Mouse (Mus musculus) c-Kit-positive CD71-negative TER-119-negative erythroid progenitor cells, embryonic 14.5 days (primary cell): ENCODE measurements around the gene Kcnq5.

ENCODE experiments used
- DNase-seq: peaks from one replicate; pipeline ENCODE4 v3.0.0-alpha.2; 2013; ENCODE audit warnings: low read depth

Gene Kcnq5

GRCm38 (mm10) chr1:21961251-21962082, at the start of gene Kcnq5:
Kcnq5 (minus strand) TSS chr1:21961942.
- no peak for DNase-seq

GRCm38 (mm10) chr1:21979755-21980154, 18.0 kb upstream of the Kcnq5 start:
- DNase-seq, result no peak

DNA sequence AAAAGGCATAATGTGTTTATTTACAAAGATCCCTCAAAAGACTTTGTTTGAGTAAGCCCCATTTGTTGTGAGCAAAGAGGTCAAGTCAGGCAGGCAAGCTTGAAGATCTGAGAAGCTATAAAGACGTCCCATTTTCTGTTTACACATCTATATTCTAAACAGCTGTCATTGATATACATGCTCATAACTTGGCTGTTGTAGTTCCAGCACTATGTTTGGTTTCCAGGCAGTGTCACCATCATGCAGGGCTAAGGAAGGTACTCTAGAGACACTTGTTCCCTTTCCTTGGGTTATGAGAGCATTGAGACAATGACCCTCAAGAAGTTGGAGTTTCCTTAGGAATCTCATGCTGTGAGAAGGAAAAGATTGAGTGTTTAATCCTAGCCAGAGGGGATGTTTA, 17.6 kb upstream of the Kcnq5 start:
- DNase-seq, result no peak

- DNase-seq, result no peak
Measured at GRCm38 (mm10) chr1:21974040-21974439, 12.3 kb upstream of the Kcnq5 start.

DNA sequence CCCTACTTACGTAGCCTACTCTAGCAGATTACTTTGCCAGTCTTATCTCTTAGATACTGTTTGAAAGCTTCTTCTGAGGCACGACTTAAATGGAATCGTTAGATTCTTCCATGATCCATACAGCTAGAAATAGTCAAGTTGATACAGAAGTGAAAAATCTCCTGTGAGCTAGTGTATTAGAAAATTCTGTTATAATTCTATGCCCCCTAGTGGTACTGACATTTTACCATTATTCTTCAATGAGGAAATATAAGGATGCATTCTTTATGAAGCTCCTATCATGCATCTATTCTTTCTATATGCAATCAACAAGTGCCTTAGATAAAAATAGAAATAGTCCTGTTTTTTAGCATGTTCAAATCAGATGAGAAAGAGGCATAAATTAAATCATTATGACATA, 5.4 kb upstream of the Kcnq5 start:
- no peak for DNase-seq

DNA sequence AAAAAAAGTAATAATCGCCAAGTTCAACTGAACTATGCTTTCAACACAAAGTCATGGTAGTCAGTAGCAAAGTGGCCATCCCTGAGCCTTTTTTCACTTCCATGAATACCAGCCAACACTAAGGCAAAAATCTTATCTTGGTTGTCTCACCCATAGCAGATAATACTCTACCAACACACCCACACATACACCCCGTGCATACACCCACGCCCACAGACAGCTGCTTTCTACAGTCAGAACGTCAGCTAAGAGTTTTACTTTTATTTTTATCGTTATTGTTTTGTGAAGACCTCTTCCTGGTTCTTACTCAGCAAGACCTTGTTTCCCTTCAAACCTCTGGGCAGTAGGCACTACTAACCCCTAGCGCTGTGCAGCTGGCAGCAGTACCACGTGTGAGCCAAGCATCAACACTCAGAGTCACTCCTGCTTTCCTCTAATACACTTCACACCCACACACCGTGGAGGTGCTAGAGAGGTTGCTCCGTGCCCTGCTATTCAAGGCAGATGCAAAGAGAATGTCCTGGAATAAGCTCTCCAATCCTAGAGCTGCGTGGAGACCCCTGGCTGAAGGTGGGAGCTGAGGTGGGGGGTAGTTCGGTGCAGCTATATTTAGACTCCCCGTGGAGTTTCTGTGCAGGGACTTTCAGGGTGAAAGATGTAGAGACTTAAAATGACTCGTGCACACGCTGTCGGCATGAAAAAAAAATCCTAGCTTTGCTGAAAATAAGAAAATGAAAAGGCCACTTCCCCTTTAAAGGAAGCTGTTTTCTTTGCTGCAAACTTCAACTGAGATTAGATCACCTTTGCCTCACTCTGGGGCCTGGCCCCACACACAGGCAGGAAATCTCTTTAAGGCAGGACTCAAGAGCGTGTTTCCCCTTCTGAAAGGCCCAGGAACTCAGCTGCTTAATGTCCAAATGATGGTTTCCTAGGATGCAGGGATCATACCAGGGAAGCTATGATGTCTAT, 1.4 kb upstream of the Kcnq5 start:
- no peak for DNase-seq

GRCm38 (mm10) chr1:21962083-21962471, 335 bp upstream of the Kcnq5 start:
- DNase-seq, result no peak

DNA sequence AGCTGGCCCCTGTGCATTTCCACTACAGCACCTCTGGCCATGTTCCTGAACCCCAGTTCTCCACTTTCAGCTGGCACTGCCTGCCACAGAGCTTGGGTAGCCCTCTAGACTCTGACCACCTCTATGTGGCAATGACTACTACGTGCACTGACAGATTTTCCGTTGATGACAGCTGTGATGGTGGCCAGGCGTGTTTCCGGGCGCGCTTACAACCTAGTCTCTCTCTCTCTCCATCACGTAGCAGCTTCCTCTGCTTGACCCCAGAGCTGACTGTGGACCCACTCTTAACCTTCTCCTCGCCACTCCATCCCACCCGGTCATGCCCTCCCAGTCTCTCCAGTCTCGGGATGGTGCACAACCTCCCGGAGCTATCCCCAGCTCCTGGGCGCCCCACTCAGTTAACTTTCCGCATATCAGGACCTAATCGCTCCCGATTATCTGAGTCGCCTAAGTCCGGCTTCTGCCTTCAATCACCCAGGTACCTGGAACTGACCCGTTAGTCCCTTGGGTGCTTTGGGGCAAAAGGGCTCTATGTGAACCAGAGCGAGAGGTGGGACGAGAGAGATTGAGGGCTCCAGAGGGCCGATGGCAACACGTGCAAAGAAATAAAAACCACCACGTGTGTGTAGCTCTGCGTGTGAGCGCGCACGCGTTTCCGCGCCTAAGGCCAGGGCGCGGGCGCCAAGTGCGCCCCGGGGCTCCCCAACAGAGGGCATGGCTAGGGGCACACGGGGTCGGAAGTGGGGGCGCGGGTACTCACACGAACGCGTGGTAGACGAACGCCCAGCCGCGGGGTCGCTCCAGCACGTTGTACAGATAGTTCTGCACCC, 1.1 kb downstream of the Kcnq5 start:
- no peak for DNase-seq

- DNase-seq, result no peak
Measured at GRCm38 (mm10) chr1:21959648-21960285, 2.0 kb downstream of the Kcnq5 start.

- no peak for DNase-seq
Measured at GRCm38 (mm10) chr1:21958013-21958412, 3.7 kb downstream of the Kcnq5 start.

GRCm38 (mm10) chr1:21940831-21941230, 20.9 kb downstream of the Kcnq5 start:
- DNase-seq, result no peak

GRCm38 (mm10) chr1:21927182-21927581, 34.6 kb downstream of the Kcnq5 start:
- DNase-seq, result no peak

DNA sequence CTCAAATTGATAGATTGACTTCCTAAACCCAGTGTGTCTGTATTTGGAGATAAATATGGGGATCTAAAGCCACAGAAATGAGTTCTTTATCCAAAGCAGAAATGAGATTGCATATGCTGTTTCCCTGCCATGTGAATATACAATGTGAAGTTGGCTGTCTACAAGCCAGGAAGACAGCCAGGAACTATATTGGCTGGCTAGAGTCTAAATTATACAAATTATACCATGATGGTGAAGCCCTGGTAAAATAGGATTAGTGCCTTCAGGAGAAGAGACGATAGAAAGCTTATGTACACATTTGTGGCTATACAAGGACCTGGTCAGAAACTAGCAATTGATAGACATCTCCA, 38.5 kb downstream of the Kcnq5 start:
- no peak for DNase-seq

- no peak for DNase-seq
Measured at GRCm38 (mm10) chr1:21922578-21923292, 39.0 kb downstream of the Kcnq5 start.

GRCm38 (mm10) chr1:21919276-21919675, 42.5 kb downstream of the Kcnq5 start:
- no peak for DNase-seq

DNA sequence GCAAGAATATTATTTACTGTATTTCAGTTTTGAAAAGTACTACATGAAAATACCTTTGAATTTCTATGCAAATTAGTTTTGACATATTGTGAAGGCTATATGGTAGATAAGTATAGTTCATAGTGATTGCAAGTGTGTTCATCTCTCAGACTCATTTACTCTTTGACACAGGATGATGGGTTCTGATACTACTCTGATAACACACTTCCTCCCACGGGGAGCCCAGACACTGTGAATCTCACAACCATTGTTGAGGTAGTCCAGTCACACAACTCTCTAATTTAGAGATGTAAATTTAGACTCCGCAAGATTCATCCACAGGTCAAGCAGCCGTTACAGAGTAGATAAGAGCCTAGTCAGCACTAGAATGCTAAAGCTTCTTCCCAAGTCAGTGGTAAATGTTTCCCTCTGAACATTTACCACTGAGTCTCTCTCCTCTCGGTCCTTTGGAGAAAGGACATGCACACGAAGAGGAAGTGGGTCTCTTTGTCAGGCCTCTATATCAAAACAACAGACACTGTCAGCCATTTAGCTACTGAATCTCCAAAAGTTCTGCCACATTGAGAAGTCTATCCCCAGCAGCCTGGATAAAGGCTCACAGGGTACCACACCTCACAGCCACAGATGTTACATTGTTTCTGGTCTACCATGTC, 65.5 kb downstream of the Kcnq5 start:
- DNase-seq, result no peak

DNA sequence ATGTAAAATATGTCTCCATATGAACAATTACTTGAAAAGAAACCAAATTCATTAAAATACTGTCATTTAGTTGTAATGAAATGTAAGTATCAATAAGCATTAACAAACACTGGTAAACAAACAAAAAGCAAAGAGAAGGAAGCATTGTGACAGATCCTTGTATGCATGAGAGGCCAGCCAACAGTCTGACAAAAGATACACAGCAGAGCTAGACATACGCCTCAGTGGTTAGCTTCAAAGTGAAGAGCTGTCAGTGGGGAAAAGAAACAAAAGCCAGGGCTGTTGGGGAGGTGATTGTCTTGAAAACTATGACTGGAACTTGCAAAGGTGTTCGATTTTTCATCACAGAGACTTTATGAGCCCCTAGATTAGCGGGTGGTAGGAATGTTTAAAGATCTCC, 78.0 kb downstream of the Kcnq5 start:
- no peak for DNase-seq

- DNase-seq, result no peak
Measured at GRCm38 (mm10) chr1:21870889-21871288, 90.9 kb downstream of the Kcnq5 start.

- no peak for DNase-seq
Measured at GRCm38 (mm10) chr1:21868484-21868883, 93.3 kb downstream of the Kcnq5 start.

GRCm38 (mm10) chr1:21856399-21856798, 105.3 kb downstream of the Kcnq5 start:
- no peak for DNase-seq
